Mouse (Mus musculus): ENCODE measurements around the gene Ccng2. TPM values are rescaled to one million over a fixed set of nuclear protein-coding genes. Genes with fewer than 3 reads are reported as not detected.

The Ccng2 gene
- polyA plus RNA-seq, 1 experiment: 5.5 TPM

DNA sequence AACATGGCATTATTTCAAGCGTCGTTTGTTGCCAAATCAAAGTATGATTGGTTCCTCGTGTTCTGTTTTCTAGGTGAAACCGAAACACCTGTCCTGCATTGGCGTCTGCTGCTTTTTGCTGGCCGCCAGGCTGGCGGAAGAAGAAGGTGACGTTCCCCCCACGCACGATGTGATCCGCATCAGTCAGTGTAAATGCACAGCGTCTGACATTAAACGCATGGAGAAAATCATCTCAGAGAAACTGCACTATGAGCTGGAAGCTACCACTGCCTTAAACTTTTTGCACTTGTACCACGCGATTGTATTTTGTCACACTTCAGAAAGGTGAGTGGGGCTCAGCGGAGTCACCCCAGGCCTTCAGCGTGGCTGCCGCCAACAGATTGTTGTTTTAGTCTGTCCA lies 3.7 kb downstream of the Ccng2 start:
- TF ChIP-seq CTCF (IDR thresholded peaks at IDR 0.05; ENCODE audit: control insufficient read depth, insufficient read depth, insufficient replicate concordance, low read depth, low read length) (no peak), POLR2A (IDR thresholded peaks at IDR 0.05; ENCODE audit: control insufficient read depth, low read depth, low read length) (no peak)
- Histone ChIP-seq H3K27me3 (ENCODE audit: control insufficient read depth, insufficient read depth, low read length) (no peaks in the 10 kb centered on the region), H3K27ac (ENCODE audit: control insufficient read depth, insufficient read depth, low read depth, low read length) (no peak overlapping the region), H3K4me1 (ENCODE audit: control insufficient read depth, insufficient read depth, low read length) (peaks cover 8% of the 10 kb centered on the region), H3K4me3 (ENCODE audit: control insufficient read depth, low read depth, low read length) (no peak overlapping the region), H3K36me3 (ENCODE audit: control insufficient read depth, insufficient read depth, low read length) (no peaks in the 10 kb centered on the region)

DNA sequence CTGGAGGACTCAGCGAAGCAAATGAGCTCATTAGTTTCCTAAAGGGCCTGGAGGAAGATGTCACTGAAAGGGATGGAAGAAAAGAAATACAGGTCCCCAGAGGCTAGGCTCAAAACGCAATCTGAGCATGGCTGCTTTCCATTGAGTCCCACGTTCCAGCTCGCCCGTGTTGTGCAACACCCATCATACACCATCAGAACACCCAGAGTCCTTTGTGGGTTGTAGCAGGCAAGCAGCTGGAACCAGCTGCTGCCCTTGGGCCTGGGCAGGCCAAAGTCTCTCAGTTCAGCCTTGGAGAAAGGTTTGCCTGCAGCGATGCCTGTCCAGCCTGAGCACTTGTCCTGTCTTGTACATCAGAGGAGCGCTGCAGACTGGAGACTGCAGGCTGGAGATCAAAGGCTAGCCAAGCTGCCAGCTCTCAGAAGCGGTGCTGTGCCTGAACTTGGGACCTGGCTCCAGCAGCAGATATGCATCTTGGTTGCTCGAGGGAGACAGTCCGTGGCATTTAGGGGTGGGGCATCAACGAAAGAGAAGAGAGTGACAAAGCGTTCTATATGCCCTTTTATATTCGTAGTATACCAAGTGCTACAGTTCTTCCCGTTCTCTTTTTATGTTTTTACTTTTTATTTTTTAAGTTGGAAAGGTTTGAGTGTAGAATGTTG lies 15.5 kb downstream of the Ccng2 start:
- peaks cover 4% of the 10 kb centered on the region; the same call in 1 of the 2 replicates for H3K4me1 ChIP-seq (ENCODE audit: control insufficient read depth, insufficient read depth, low read length)
- H3K27me3 ChIP-seq (ENCODE audit: control insufficient read depth, insufficient read depth, low read length): no peaks in the 10 kb centered on the region
- H3K4me3 ChIP-seq (ENCODE audit: control insufficient read depth, low read depth, low read length): no peak overlapping the region
- no peak overlapping the region for H3K27ac ChIP-seq (ENCODE audit: control insufficient read depth, insufficient read depth, low read depth, low read length)
- no peak for TF ChIP-seq POLR2A (IDR thresholded peaks at IDR 0.05; ENCODE audit: control insufficient read depth, low read depth, low read length)
- no peaks in the 10 kb centered on the region for H3K36me3 ChIP-seq (ENCODE audit: control insufficient read depth, insufficient read depth, low read length)

GRCm38 (mm10) chr5:93283109-93283508 lies 16.1 kb downstream of the Ccng2 start:
- no peak overlapping the region for H3K4me3 ChIP-seq (ENCODE audit: control insufficient read depth, low read depth, low read length)
- H3K27me3 ChIP-seq (ENCODE audit: control insufficient read depth, insufficient read depth, low read length): no peaks in the 10 kb centered on the region
- no peak for TF ChIP-seq CTCF (IDR thresholded peaks at IDR 0.05; ENCODE audit: control insufficient read depth, insufficient read depth, insufficient replicate concordance, low read depth, low read length)
- no peak for TF ChIP-seq POLR2A (IDR thresholded peaks at IDR 0.05; ENCODE audit: control insufficient read depth, low read depth, low read length)
- H3K4me1 ChIP-seq (ENCODE audit: control insufficient read depth, insufficient read depth, low read length): peaks cover 4% of the 10 kb centered on the region; the same call in 1 of the 2 replicates
- no peak overlapping the region for H3K27ac ChIP-seq (ENCODE audit: control insufficient read depth, insufficient read depth, low read depth, low read length)
- no peaks in the 10 kb centered on the region for H3K36me3 ChIP-seq (ENCODE audit: control insufficient read depth, insufficient read depth, low read length)

- H3K4me1 ChIP-seq (ENCODE audit: control insufficient read depth, insufficient read depth, low read length): no peaks in the 10 kb centered on the region
Measured at GRCm38 (mm10) chr5:93288553-93288952, 21.5 kb downstream of the Ccng2 start.

GRCm38 (mm10) chr5:93290282-93290681 lies 23.2 kb downstream of the Ccng2 start:
- H3K36me3 ChIP-seq (ENCODE audit: control insufficient read depth, insufficient read depth, low read length): no peaks in the 10 kb centered on the region
- no peaks in the 10 kb centered on the region for H3K4me1 ChIP-seq (ENCODE audit: control insufficient read depth, insufficient read depth, low read length)
- no peak for TF ChIP-seq CTCF (IDR thresholded peaks at IDR 0.05; ENCODE audit: control insufficient read depth, insufficient read depth, insufficient replicate concordance, low read depth, low read length)
- no peak for TF ChIP-seq POLR2A (IDR thresholded peaks at IDR 0.05; ENCODE audit: control insufficient read depth, low read depth, low read length)

More at GRCm38 (mm10) chr5:93288553-93288952, 21.5 kb downstream of the Ccng2 start:
- Histone ChIP-seq H3K36me3 (ENCODE audit: control insufficient read depth, insufficient read depth, low read length) (no peaks in the 10 kb centered on the region), H3K27me3 (ENCODE audit: control insufficient read depth, insufficient read depth, low read length) (no peaks in the 10 kb centered on the region), H3K27ac (ENCODE audit: control insufficient read depth, insufficient read depth, low read depth, low read length) (no peak overlapping the region), H3K4me3 (ENCODE audit: control insufficient read depth, low read depth, low read length) (no peak overlapping the region)
- no peak for TF ChIP-seq CTCF (IDR thresholded peaks at IDR 0.05; ENCODE audit: control insufficient read depth, insufficient read depth, insufficient replicate concordance, low read depth, low read length)
- TF ChIP-seq POLR2A (IDR thresholded peaks at IDR 0.05; ENCODE audit: control insufficient read depth, low read depth, low read length): no peak

DNA sequence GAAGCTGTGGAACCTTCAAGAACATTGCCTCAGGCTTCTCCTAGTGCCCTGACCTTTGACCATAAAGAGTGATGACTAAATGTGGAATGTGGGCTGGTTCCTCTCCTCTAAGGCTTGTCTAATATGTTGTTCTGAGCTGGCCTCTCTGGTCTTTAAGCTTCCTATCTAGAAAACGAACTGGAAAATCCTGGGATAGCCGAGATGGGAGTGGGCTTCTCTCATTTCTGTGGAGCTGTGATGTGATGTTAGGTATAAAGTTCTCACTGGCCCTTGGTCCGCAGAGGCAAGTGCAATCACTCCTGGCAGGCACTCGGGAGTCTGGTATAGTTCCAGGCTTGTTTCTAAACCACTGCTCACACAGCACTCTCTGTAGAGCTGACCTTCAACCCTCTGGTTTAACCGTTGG lies 29.3 kb downstream of the Ccng2 start:
- Histone ChIP-seq H3K4me3 (ENCODE audit: control insufficient read depth, low read depth, low read length) (no peak overlapping the region), H3K4me1 (ENCODE audit: control insufficient read depth, insufficient read depth, low read length) (no peaks in the 10 kb centered on the region), H3K27ac (ENCODE audit: control insufficient read depth, insufficient read depth, low read depth, low read length) (no peak overlapping the region), H3K36me3 (ENCODE audit: control insufficient read depth, insufficient read depth, low read length) (no peaks in the 10 kb centered on the region), H3K27me3 (ENCODE audit: control insufficient read depth, insufficient read depth, low read length) (no peaks in the 10 kb centered on the region)
- TF ChIP-seq CTCF (IDR thresholded peaks at IDR 0.05; ENCODE audit: control insufficient read depth, insufficient read depth, insufficient replicate concordance, low read depth, low read length) (no peak), POLR2A (IDR thresholded peaks at IDR 0.05; ENCODE audit: control insufficient read depth, low read depth, low read length) (no peak)

More at GRCm38 (mm10) chr5:93290282-93290681, 23.2 kb downstream of the Ccng2 start:
- no peak overlapping the region for H3K27ac ChIP-seq (ENCODE audit: control insufficient read depth, insufficient read depth, low read depth, low read length)
- no peak overlapping the region for H3K4me3 ChIP-seq (ENCODE audit: control insufficient read depth, low read depth, low read length)
- H3K27me3 ChIP-seq (ENCODE audit: control insufficient read depth, insufficient read depth, low read length): no peaks in the 10 kb centered on the region

DNA sequence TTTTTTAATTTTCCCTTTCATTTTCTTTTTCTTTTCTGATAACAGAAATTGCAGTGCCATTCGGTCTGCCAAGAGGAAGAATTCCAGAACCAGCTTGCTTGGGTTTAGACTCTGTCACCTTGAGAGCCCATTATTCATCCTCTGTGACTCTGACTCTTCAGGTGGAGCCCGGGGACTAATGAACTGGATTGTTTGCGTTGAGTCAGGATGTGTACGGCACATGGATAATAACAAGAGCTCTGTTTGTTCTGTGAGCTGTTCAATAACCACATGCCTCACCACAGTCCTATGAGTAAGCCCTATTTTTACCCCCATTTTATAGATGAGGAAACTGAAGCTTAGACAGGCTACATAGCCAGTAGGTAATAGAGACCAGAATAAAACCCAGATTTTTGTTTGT lies 29.7 kb downstream of the Ccng2 start:
- TF ChIP-seq CTCF (IDR thresholded peaks at IDR 0.05; ENCODE audit: control insufficient read depth, insufficient read depth, insufficient replicate concordance, low read depth, low read length): no peak
- no peak for TF ChIP-seq POLR2A (IDR thresholded peaks at IDR 0.05; ENCODE audit: control insufficient read depth, low read depth, low read length)
- Histone ChIP-seq H3K27me3 (ENCODE audit: control insufficient read depth, insufficient read depth, low read length) (no peaks in the 10 kb centered on the region), H3K36me3 (ENCODE audit: control insufficient read depth, insufficient read depth, low read length) (no peaks in the 10 kb centered on the region), H3K4me3 (ENCODE audit: control insufficient read depth, low read depth, low read length) (no peak overlapping the region), H3K27ac (ENCODE audit: control insufficient read depth, insufficient read depth, low read depth, low read length) (no peak overlapping the region), H3K4me1 (ENCODE audit: control insufficient read depth, insufficient read depth, low read length) (no peaks in the 10 kb centered on the region)
